Mouse (Mus musculus): Measurements from ENCODE around the gene Mfng. TPM values are rescaled to one million over a fixed set of nuclear protein-coding genes. Genes with fewer than 3 reads are reported as not detected.

Gene Mfng
- polyA plus RNA-seq, 1 experiment from 2014 or later, result 15.0 TPM

DNA sequence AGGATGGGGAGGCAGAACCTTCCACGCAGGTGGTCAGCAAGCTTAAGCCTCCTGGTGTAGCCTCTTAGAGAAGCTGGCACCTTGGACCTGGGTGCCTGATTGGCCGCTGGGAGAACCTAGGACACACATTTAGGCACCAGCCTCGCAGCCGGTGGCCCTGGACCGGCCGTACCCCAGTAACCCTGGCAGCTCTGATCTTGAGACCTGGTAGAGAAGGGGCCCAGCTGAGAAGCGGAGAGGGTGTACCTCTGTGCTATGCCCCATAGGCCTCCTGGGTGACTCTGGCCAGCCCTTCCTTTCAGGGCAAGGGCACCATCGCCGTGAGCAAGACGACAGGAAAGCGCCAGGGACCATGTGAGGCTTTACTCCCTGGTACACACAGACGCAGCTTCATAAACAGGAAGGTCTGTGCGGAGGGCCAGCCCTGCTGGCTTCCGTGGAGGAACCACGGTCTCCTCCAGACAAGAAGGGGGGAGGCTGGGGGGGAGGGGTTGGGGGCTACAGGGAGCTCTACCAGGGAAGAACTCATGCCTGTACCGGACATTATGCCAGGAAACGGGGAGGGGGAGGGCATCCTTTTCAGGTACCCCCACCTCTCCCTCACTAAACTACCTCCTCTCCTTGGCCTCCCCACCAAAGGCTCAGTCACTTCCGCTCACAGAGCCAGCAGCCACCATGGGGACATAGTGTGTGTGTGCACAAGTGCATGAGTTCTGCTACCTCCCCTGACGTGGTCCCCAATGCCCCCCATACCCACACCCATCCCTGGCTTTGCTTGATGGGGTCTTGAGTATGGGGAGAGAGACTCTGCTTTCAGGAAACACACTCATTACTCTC, 1.5 kb downstream of the Mfng start:
- Histone ChIP-seq H3K27ac (peak overlapping the region; percentile 39; the same call in 1 of the 2 replicates), H3K36me3 (0 out of 2 replicates have a peak, but pooled peaks cover 3% of the 10 kb centered on the region), H3K4me1 (peaks cover 14% of the 10 kb centered on the region), H3K9ac (no peak overlapping the region), H3K27me3 (peaks cover 23% of the 10 kb centered on the region), H3K4me2 (replicated peaks) (peak overlapping the region; percentile 32), H3K9me3 (peaks cover 4% of the 10 kb centered on the region; the same call in 1 of the 2 replicates), H3K4me3 (peak overlapping the region; percentile 7; the same call in 1 of the 2 replicates)
- 62% methylated on average over 19 of the region's 19 CpGs for WGBS
- 0 out of 2 replicates have a peak, but pooled peaks have one; percentile 9 for ATAC-seq (ENCODE audit: low FRiP score, low read depth)

DNA sequence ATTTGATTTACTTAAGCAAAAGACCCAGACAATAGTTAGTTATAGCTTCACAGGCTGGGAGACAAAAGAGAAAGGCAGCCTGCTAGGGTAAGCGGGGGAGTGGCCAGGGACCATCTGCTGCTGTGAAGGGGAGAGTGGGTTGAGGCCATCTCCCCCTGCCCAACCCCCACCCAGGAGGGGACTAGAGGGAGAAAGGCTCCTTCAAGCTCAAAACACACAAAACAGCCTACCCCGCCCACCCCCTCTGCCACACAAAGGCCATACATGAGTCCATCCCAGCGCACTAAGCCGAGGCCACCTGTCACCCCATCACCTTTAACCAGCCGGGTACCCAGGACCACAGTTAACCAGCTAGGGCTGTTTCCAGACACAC, 2.3 kb downstream of the Mfng start:
- peak overlapping the region; percentile 7; the same call in 1 of the 2 replicates for H3K4me3 ChIP-seq
- 43% methylated on average over 5 of the region's 5 CpGs for WGBS
- peaks cover 23% of the 10 kb centered on the region for H3K27me3 ChIP-seq
- peaks cover 14% of the 10 kb centered on the region for H3K4me1 ChIP-seq
- H3K36me3 ChIP-seq, result 0 out of 2 replicates have a peak, but pooled peaks cover 3% of the 10 kb centered on the region
- ATAC-seq (ENCODE audit: low FRiP score, low read depth), result no peak
- H3K27ac ChIP-seq, result no peak overlapping the region
- H3K9ac ChIP-seq, result no peak overlapping the region
- H3K4me2 ChIP-seq (replicated peaks), result peak overlapping the region; percentile 32
- peaks cover 4% of the 10 kb centered on the region; the same call in 1 of the 2 replicates for H3K9me3 ChIP-seq

- Histone ChIP-seq H3K4me3 (no peak overlapping the region), H3K9ac (no peak overlapping the region), H3K4me2 (replicated peaks) (peak overlapping the region; percentile 32; the same call in 1 of the 2 replicates)
Measured at GRCm38 (mm10) chr15:78770234-78770982, 2.9 kb downstream of the Mfng start.

DNA sequence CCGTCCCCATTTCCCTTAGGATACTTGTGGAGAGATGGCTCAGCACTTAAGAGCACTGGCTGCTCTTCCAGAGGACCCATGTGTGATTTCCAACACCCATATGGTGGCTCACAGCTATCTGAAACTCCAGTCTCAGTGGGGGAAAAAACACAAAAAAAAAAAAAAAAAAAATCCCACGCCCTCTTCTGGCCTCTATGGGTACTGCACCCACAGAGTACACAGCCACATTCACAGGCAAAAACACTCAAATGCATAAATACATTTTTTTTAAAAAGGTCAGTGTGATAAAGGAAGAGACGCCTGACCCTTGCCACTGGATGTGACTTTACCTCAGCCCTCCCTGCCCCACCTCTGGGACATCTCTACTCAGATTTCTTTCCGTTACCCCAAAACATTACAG, 4.2 kb downstream of the Mfng start:
- WGBS, result 89% methylated on average over 4 of the region's 4 CpGs
- H3K4me3 ChIP-seq, result no peak overlapping the region
- no peak overlapping the region for H3K9ac ChIP-seq
- no peak overlapping the region for H3K4me2 ChIP-seq (replicated peaks)
- ATAC-seq (ENCODE audit: low FRiP score, low read depth), result no peak
- peaks cover 14% of the 10 kb centered on the region for H3K4me1 ChIP-seq
- peaks cover 4% of the 10 kb centered on the region; the same call in 1 of the 2 replicates for H3K9me3 ChIP-seq
- no peaks in the 10 kb centered on the region for H3K36me3 ChIP-seq
- no peak overlapping the region for H3K27ac ChIP-seq
- peaks cover 23% of the 10 kb centered on the region for H3K27me3 ChIP-seq

More at GRCm38 (mm10) chr15:78770234-78770982, 2.9 kb downstream of the Mfng start:
- H3K36me3 ChIP-seq, result 0 out of 2 replicates have a peak, but pooled peaks cover under 1% of the 10 kb centered on the region
- ATAC-seq (ENCODE audit: low FRiP score, low read depth), result no peak
- H3K9me3 ChIP-seq, result peaks cover 4% of the 10 kb centered on the region; the same call in 1 of the 2 replicates
- peaks cover 14% of the 10 kb centered on the region for H3K4me1 ChIP-seq
- H3K27ac ChIP-seq, result no peak overlapping the region
- WGBS, result 59% methylated on average over 9 of the region's 9 CpGs
- peaks cover 23% of the 10 kb centered on the region for H3K27me3 ChIP-seq

- Histone ChIP-seq H3K4me1 (peaks cover 3% of the 10 kb centered on the region; the same call in 1 of the 2 replicates), H3K4me2 (replicated peaks) (no peak overlapping the region), H3K27me3 (0 out of 2 replicates have a peak, but pooled peaks cover 5% of the 10 kb centered on the region), H3K9me3 (no peaks in the 10 kb centered on the region), H3K9ac (no peak overlapping the region), H3K4me3 (no peak overlapping the region), H3K36me3 (no peaks in the 10 kb centered on the region), H3K27ac (no peak overlapping the region)
- peak; percentile 55; the same call in 1 of the 2 replicates for ATAC-seq (ENCODE audit: low FRiP score, low read depth)
- 64% methylated on average over 5 of the region's 5 CpGs for WGBS
Measured at GRCm38 (mm10) chr15:78763704-78764103, 9.6 kb downstream of the Mfng start.

DNA sequence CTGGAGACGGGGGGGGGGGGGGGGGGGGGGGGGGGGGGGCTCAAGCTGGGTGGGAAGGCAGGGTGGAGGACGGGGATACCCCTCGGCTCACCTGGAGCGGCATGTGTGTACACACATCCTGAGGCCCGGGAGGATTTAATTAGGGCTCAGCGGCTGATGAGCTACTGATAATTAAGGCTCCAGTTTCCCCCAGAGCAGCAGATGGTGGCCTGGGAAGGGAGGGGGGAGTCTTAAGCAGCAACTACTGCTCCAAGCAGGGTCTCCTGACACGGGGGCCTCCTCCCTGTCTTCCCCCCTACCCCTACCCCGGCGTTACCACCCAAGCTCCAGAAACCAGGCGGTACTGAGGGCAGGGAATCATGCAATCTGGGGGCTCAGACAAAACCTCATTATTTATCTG, 10.1 kb downstream of the Mfng start:
- 10% methylated on average over 9 of the region's 10 CpGs for WGBS
- Histone ChIP-seq H3K4me1 (peaks cover 3% of the 10 kb centered on the region; the same call in 1 of the 2 replicates), H3K9ac (no peak overlapping the region), H3K27ac (no peak overlapping the region), H3K9me3 (no peaks in the 10 kb centered on the region), H3K27me3 (0 out of 2 replicates have a peak, but pooled peaks cover 5% of the 10 kb centered on the region), H3K36me3 (no peaks in the 10 kb centered on the region), H3K4me3 (no peak overlapping the region), H3K4me2 (replicated peaks) (no peak overlapping the region)
- ATAC-seq (ENCODE audit: low FRiP score, low read depth), result no peak

- Histone ChIP-seq H3K27me3 (peaks cover 10% of the 10 kb centered on the region; the same call in 1 of the 2 replicates), H3K9ac (no peak overlapping the region), H3K36me3 (no peaks in the 10 kb centered on the region), H3K4me3 (no peak overlapping the region), H3K4me1 (no peaks in the 10 kb centered on the region; the same call in 1 of the 2 replicates), H3K27ac (no peak overlapping the region), H3K9me3 (no peaks in the 10 kb centered on the region), H3K4me2 (replicated peaks) (no peak overlapping the region)
- no peak for ATAC-seq (ENCODE audit: low FRiP score, low read depth)
- WGBS, result 78% methylated on average over 13 of the region's 13 CpGs
Measured at GRCm38 (mm10) chr15:78761112-78761511, 12.2 kb downstream of the Mfng start.

GRCm38 (mm10) chr15:78758132-78758531, 15.1 kb downstream of the Mfng start:
- no peaks in the 10 kb centered on the region for H3K4me1 ChIP-seq
- H3K27me3 ChIP-seq, result peaks cover 10% of the 10 kb centered on the region; the same call in 1 of the 2 replicates
- H3K27ac ChIP-seq, result no peak overlapping the region
- WGBS, result 84% methylated on average over 6 of the region's 6 CpGs
- ATAC-seq (ENCODE audit: low FRiP score, low read depth), result no peak
- no peaks in the 10 kb centered on the region for H3K36me3 ChIP-seq
- H3K4me3 ChIP-seq, result no peak overlapping the region
- no peak overlapping the region for H3K9ac ChIP-seq
- H3K9me3 ChIP-seq, result no peaks in the 10 kb centered on the region
- H3K4me2 ChIP-seq (replicated peaks), result no peak overlapping the region

- H3K4me3 ChIP-seq, result no peak overlapping the region
- H3K9ac ChIP-seq, result no peak overlapping the region
- H3K4me1 ChIP-seq, result no peaks in the 10 kb centered on the region
- no peak overlapping the region for H3K4me2 ChIP-seq (replicated peaks)
- no peak for ATAC-seq (ENCODE audit: low FRiP score, low read depth)
- 75% methylated on average over 12 of the region's 12 CpGs for WGBS
- no peaks in the 10 kb centered on the region for H3K9me3 ChIP-seq
- H3K36me3 ChIP-seq, result no peaks in the 10 kb centered on the region
- peaks cover 10% of the 10 kb centered on the region; the same call in 1 of the 2 replicates for H3K27me3 ChIP-seq
- H3K27ac ChIP-seq, result no peak overlapping the region
Measured at GRCm38 (mm10) chr15:78755966-78756725, 17.1 kb downstream of the Mfng start.

- H3K4me1 ChIP-seq, result no peaks in the 10 kb centered on the region
- WGBS, result 61% methylated on average over 3 of the region's 3 CpGs
- no peaks in the 10 kb centered on the region for H3K9me3 ChIP-seq
- H3K4me3 ChIP-seq, result no peak overlapping the region
- no peak overlapping the region for H3K27ac ChIP-seq
- no peaks in the 10 kb centered on the region for H3K36me3 ChIP-seq
- no peak overlapping the region for H3K4me2 ChIP-seq (replicated peaks)
- no peak for ATAC-seq (ENCODE audit: low FRiP score, low read depth)
- H3K27me3 ChIP-seq, result peaks cover 10% of the 10 kb centered on the region; the same call in 1 of the 2 replicates
- H3K9ac ChIP-seq, result no peak overlapping the region
Measured at GRCm38 (mm10) chr15:78755226-78755625, 18.0 kb downstream of the Mfng start.

- no peak for ATAC-seq (ENCODE audit: low FRiP score, low read depth)
- WGBS, result 75% methylated on average over 5 of the region's 5 CpGs
- H3K4me1 ChIP-seq, result no peaks in the 10 kb centered on the region
- H3K27ac ChIP-seq, result no peak overlapping the region
- no peak overlapping the region for H3K9ac ChIP-seq
- H3K27me3 ChIP-seq, result peaks cover 6% of the 10 kb centered on the region; the same call in 1 of the 2 replicates
- H3K4me2 ChIP-seq (replicated peaks), result no peak overlapping the region
- H3K9me3 ChIP-seq, result no peaks in the 10 kb centered on the region
- H3K36me3 ChIP-seq, result no peaks in the 10 kb centered on the region
- H3K4me3 ChIP-seq, result no peak overlapping the region
Measured at GRCm38 (mm10) chr15:78754144-78754543, 19.1 kb downstream of the Mfng start.

All from limb, embryonic 13.5 days (tissue).